Mouse (Mus musculus) liver, adult 2 months (tissue): ENCODE data around the gene Gm3127.
"Not testable (repeated sequence)": the region's sequence is repeated elsewhere in the genome, so short reads cannot be mapped to it uniquely, and the experiment has no call there.

ENCODE experiments used
- CTCF ChIP-seq: fragments of 200-500 bp; IDR thresholded peaks from 2 replicates; pipeline ENCODE4 v1.5.1; 2011; ENCODE audit warnings: low read depth, low read length, control low read depth
- POLR2A ChIP-seq: fragments of 200-500 bp; IDR thresholded peaks from 2 replicates; pipeline ENCODE4 v1.6.1; 2011; ENCODE audit warnings: low read length, control low read depth; ENCODE audit not compliant: insufficient read depth; ENCODE audit errors: extremely low read depth

DNA sequence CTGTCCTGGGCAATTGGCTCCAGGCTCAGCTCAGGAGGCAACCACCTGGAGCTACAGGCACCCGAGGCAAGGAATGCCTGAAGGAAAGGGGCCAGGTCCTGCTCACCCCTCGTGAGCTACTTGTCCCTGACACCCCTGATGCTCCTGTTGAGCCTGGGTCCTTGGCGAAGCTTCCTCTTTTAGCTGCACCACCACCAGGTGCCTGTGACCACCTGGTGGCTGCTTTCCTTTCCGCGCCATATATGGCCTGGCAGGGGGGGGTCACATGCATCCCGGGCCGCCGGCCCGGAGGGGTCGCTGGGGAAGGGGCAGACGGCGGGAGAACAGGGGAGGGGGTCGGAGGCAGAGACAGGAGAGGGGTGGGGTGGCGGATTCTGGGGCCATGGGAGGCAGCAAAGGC is 17.2 kb downstream of the Gm3127 start:
- not testable (repeated sequence) for TF ChIP-seq POLR2A, CTCF
